Mouse (Mus musculus) thymus, postnatal 14 days (tissue): ENCODE results near the gene Foxa3.

Experiments used
- DNase-seq: peaks from one replicate; pipeline ENCODE4 v3.0.0; 2021

Foxa3 gene

GRCm38 (mm10) chr7:19024581-19025255 lies 1.4 kb upstream of the Foxa3 start:
- peak; percentile 64 for DNase-seq

- DNase-seq: peak; percentile 97
These were observed 763 bp upstream of the Foxa3 start, which contains the start of gene Sympk for GRCm38 (mm10) chr7:19024096-19024506. Gene Sympk (plus strand): TSS chr7:19024377.

GRCm38 (mm10) chr7:19022189-19022958 lies 964 bp downstream of the Foxa3 start:
- DNase-seq: no peak

- DNase-seq: no peak
These were observed 2.3 kb downstream of the Foxa3 start for GRCm38 (mm10) chr7:19021048-19021447.

- DNase-seq: no peak
These were observed 5.4 kb downstream of the Foxa3 start for GRCm38 (mm10) chr7:19017909-19018308.

GRCm38 (mm10) chr7:19016042-19016441 lies 7.3 kb downstream of the Foxa3 start:
- no peak for DNase-seq

- DNase-seq: no peak
These were observed 8.9 kb downstream of the Foxa3 start for GRCm38 (mm10) chr7:19014452-19014851.

GRCm38 (mm10) chr7:19012882-19013281 lies 10.5 kb downstream of the Foxa3 start:
- DNase-seq: no peak

GRCm38 (mm10) chr7:19012025-19012621 lies 11.2 kb downstream of the Foxa3 start:
- DNase-seq: no peak

GRCm38 (mm10) chr7:19010581-19010980 lies 12.8 kb downstream of the Foxa3 start:
- no peak for DNase-seq

GRCm38 (mm10) chr7:19007026-19007977 lies 16.0 kb downstream of the Foxa3 start:
- no peak for DNase-seq

GRCm38 (mm10) chr7:19006476-19006875 lies 16.9 kb downstream of the Foxa3 start:
- DNase-seq: peak; percentile 79

- no peak for DNase-seq
These were observed 17.8 kb downstream of the Foxa3 start for GRCm38 (mm10) chr7:19005417-19006121.

- no peak for DNase-seq
These were observed 18.7 kb downstream of the Foxa3 start for GRCm38 (mm10) chr7:19004631-19005079.

GRCm38 (mm10) chr7:19003902-19004630 lies 19.3 kb downstream of the Foxa3 start, which contains the start of gene Irf2bp1:
Gene Irf2bp1 (plus strand): TSS chr7:19004044.
- DNase-seq: peak; percentile 94

- DNase-seq: peak; percentile 74
These were observed 20.4 kb downstream of the Foxa3 start for GRCm38 (mm10) chr7:19002848-19003498.

- no peak for DNase-seq
These were observed 21.2 kb downstream of the Foxa3 start for GRCm38 (mm10) chr7:19002115-19002514.

- no peak for DNase-seq
These were observed 21.6 kb downstream of the Foxa3 start for GRCm38 (mm10) chr7:19001807-19002085.

- peak; percentile 95 for DNase-seq
These were observed 22.1 kb downstream of the Foxa3 start for GRCm38 (mm10) chr7:19001066-19001806.

GRCm38 (mm10) chr7:19000421-19000820 lies 22.9 kb downstream of the Foxa3 start:
- peak; percentile 55 for DNase-seq
